Mouse (Mus musculus): ENCODE results near the gene Dcn.

DNA sequence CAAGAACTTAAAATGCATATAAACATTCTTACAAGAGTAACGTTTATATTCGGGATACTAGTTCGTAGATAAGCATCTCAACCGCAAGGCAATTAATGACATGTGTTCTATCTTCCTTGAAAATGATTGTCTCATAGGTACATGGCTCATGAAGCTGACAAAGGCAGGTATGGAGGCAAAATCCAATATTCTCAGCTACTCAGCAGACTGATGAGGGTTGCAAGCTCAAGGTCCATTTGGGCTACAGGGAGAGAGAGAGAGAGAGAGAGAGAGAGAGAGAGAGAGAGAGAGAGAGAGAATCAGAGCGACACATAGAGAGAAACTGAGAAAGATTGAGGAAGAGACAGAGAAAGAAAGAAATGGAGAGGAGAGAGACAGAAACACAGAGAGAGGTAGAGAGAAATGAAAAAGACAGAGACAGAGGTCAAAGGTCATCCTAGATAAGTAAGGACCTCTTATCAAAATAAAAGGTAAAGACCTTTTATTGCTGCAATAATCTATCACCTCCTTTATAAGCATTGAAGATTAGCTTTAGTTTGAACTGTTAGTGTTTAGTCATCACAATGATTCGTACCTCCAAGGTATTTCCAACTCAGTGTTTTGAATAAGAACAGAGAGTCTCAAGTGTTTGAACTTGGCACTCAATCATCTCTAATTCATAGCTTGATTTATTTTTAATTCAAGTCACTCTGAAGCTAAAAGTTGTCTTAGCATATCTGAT, 8.0 kb downstream of the Dcn start:
- TF ChIP-seq POLR2A (IDR thresholded peaks at IDR 0.05; ENCODE audit: borderline replicate concordance, insufficient read depth, low read length) (no peak), CTCF (IDR thresholded peaks at IDR 0.05; ENCODE audit: borderline replicate concordance, insufficient read depth, low read depth, low read length) (no peak)

All from cerebellum, adult 2 months (tissue).